Mouse (Mus musculus): ENCODE results near the gene Pxylp1.
A peak's percentile ranks its signal among the peaks of the same experiment; 100 is the strongest.
"Not testable (repeated sequence)": the region's sequence is repeated elsewhere in the genome, so short reads cannot be mapped to it uniquely, and the experiment has no call there.

Pxylp1 gene

DNA sequence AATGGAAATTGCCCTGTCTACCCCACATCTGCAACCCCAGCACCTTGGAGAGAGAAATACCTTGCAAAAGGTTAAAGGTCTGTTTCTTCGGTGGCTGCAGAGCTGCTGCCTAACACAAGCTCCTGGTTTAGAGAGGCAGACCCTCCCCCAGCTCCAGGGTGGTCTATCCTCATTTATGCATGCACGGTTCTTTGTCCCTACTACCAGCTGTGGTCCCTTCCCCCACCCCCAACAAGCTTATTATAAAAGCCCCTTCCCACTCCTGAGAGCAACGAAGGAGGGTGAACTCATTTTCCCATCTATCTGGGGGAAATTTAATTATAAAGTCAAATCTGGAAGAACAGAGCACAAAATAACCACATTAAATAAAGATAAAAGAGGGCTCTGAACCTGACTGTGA is at the start of gene Pxylp1:
TSS of gene Pxylp1 (minus strand) at position 124 of the 400 bp plus-strand sequence.
- DNase-seq (ENCODE audit: low spot score in 2 of 2) = no peak

DNA sequence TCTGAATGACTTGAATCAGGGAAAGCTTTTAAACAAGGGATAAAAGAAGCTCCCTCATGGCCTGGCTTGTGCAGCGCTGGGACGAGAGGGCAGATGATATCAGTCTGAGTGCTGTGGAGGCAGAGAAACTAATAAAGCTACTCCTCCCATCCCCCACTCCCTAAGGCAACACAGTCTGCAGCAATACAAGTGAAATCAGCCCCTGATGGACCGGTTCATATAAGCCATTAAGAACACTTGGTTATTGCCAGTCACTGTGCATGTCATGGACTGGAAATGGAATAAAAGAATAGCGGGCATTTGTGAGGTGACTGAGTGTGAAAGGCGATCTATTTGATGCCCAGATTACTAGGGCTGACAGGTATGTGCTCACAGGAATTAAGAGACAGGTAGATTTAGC is 46.4 kb upstream of the Pxylp1 start:
- no peak for DNase-seq (ENCODE audit: low spot score in 2 of 2)

DNA sequence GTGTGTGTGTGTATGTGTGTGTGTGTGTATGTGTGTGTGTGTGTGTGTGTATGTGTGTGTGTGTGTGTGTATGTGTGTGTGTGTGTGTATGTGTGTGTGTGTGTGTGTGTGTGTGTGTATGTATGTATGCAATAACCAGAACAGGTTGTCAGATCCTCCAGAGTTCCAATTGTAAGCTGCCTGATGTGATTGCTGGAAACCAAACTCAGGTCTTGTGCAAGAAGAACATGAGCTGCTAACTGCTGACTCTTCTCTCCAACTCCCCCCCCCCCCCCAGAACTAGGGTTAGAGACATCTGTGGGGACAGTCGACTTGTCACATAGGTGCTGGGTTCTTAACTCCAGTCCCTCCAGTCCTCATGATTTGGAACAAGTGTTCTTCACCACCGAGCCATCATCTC is 44.0 kb upstream of the Pxylp1 start:
- not testable (repeated sequence) for DNase-seq (ENCODE audit: low spot score in 2 of 2)

DNA sequence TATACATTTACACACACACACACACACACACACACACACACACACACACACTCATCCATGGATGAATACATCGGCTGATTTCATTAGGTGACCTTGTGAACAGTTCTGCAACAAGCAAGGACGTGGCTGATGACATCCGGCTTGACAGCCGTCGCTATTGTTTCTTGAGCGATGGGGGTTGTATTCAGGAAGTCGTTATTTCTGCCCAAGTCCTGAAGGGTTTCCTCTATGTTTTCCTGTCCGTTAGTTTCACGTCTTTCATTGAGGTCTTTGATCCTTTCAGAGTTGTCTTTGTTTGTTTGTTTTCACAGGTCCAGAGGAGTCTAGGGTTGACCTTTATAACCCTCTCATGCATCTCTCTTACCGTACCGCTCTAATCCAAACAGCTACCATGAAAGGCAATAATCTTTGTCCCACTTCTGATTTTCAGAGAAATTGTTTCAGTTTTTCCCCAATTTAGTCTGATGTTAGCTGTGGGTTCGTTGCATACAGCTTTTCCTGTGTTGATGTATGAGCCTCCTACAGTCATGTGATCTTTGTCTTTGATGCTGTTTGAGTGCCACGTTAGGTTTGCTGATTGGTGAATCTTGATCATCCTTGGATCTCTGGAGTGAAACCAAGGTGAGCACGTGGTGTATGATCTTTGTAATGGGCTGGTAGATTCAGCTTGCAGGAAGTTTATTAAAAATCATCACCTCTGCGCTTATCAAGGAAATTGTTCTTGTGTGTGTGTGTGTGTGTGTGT is 43.3 kb upstream of the Pxylp1 start:
- DNase-seq (ENCODE audit: low spot score in 2 of 2) = peak; percentile 23 to 27

DNA sequence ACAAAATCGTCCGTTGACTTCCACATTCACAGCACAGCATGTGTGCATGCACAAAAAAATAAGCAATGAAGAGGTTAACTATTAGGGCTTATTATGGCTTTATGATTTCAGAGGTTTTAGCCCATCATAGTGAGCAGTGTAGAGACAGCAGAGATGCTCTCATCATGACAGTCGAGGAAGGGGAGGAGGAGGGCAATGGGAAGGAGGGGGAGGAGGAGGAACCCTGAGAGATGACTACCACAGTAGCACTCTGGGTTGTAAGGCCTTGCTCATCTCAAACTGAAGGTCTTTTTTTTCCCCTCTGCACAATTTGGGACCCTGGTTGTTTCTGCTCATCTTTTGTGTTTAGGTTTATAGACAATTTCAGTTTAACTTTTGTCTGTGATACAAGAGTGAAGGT is 42.3 kb upstream of the Pxylp1 start:
- DNase-seq (ENCODE audit: low spot score in 2 of 2) = no peak

DNA sequence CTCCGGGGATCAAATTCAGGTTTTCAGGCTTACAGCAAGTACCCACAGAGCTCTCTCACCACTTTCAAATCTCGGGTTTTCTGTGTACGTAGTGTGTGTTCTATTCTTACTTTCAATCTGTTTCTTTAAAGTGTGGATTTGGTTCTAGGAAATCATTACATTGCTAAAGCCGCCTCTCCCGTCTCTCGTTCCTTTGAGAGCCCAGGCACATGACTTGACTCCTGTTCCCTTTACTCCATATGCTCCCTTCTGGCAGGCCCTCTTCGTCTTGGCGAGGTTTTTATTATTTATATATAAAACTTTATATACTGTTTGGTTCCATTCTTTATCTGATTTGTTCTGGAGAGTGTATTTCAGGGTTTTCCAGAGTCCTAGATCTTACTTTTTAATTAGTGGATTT is 40.3 kb upstream of the Pxylp1 start:
- no peak for DNase-seq (ENCODE audit: low spot score in 2 of 2)

DNA sequence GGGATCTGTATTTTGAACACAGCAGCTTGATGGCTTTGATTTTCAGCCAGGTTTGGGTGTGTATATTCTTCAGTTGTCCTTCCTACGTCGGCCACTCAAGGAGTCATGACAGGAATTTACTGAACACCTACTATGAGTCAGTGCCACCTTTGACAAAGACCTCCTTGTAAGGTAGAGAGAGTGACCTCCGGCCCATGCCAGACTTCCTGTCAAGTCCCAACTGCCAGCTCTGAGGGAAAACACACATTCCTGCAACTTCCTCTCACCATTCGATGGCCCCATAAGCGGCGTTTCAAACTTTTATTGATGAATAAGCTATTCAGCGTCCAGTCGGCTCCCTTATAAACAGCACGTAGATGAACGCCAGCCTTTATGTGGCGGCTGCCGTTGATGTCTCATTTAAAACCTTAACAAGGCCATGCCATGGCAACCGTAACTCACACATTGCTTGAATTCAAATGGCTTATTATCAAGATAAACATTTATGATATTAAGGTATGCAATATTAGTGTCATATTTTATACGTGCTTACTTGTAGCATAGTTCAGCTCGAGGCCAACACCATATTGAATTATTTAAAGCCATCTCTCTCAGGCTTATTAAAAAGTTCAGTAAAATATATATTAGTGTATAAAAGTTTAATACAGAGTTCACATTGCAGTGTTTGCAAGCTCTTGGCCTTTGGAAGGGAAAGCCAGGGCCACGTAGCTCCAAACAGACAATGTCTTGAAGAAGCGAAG is 31.3 kb upstream of the Pxylp1 start:
- DNase-seq (ENCODE audit: low spot score in 2 of 2) = no peak

DNA sequence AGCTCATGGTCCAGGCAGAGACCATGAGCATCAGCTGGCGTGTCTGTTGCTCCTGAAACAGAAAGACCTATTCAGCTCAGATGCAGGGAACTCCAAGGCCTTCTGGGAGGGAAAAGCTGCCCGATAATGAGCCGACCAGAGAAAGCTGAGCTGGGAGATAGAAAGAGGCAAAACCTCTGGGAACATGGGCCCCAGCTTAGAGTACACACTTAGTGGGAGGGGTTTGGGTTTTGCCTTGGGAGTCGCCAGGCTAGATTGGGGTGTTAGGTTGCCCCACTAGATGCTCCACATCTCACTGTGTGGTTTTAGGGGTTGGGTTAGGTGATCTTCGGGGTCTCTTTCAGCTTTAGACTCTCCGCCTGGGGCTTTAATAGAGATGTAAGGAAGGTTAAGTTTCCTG is 30.6 kb upstream of the Pxylp1 start:
- no peak for DNase-seq (ENCODE audit: low spot score in 2 of 2)

DNA sequence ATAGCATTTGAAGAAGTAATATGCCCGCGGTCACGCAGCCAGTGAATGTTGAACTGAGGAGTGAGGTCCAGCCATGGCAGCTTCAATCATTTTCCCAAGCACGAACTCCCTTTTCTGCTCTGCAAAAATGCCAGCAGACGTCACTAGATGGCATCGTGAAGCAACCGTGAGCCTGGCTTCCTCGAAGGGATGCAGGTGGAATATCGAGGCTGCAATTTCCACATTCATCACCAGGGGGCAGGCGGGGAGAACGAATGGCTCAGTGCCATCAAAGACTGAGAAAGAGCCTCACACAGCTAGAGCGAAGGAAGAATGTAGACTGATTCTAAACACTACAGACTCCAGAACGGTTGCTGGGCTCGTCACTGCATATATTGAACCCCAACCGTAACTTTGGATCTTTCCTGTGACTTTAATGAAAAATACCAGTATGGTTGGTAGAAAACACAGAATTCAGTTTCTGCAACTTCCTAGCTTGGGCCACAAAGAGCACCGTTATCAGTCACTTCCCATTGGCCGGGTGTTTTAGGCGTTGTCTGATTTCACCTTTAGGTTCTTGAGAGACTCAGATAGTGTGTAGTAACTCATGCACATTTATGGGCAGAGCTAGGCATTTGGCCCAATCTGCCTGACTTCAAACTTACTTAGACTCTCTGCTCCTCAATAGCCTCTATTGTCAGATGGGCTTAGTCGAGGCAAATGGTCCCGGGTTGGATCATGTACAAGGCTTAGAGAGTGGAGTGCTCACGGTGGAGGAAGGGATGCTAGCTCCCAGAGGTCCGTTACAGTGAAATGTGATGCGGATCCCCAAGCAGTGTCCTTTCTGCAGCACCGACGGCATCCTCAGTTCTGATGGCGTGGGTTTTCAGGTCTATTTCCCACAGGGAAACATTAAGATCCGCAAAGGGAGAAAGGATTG is 24.4 kb upstream of the Pxylp1 start:
- DNase-seq (ENCODE audit: low spot score in 2 of 2) = peak; percentile 78 to 81

DNA sequence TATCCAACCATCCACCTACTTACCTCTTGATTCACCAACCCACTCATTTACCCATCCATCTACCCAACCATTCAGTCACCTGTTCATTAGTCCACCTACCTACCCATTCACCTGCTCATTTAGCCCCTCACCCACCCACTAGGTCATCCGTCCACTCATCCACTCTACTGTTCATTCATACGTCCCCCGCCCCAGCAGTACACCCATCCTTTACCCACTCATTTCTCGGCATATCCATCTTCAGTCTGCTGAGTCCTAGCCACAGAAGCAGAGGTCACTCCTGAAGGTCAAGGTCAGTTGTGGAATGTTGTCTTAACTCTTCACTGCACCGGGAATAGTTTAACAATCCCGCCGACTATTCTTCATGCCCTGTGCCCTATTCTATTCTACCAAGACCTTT is 23.6 kb upstream of the Pxylp1 start:
- no peak for DNase-seq (ENCODE audit: low spot score in 2 of 2)

DNA sequence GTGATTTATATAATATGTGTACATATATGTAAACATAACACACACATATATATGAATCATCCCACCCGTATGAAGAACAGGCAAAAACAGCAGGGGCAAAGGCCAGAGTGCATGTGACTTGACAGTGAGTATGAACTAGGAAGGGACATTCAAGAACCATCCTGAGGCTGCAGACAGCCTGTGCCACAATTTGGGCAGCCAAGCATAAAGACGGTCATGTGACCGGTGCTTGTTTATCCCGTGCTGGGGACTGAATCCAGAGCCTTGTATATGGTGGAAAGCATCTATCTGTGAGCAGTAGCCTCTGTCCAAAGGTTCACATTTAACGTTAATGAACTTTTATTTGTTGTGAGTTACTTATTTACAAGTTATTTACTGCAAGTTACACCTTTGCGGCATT is 22.4 kb upstream of the Pxylp1 start:
- DNase-seq (ENCODE audit: low spot score in 2 of 2) = no peak

DNA sequence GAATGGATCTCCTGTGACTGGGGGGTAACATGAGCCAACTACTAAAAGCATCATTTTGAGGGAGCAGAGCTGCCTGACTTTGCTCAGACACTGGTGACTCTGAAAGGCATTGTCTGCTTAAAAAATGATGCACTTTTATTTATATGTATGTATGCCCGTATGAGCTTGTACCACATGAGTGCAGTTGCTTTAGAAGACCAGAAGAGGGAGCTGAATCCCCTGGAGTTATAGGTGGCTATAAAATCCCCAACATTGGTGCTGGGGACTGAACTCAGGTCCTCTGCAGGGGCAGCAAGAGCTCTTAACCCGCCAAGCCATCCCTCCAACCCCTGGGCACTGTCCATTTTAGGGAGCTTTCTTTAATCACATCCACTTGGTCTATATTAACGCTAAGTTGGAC is 21.5 kb upstream of the Pxylp1 start:
- no peak for DNase-seq (ENCODE audit: low spot score in 2 of 2)

DNA sequence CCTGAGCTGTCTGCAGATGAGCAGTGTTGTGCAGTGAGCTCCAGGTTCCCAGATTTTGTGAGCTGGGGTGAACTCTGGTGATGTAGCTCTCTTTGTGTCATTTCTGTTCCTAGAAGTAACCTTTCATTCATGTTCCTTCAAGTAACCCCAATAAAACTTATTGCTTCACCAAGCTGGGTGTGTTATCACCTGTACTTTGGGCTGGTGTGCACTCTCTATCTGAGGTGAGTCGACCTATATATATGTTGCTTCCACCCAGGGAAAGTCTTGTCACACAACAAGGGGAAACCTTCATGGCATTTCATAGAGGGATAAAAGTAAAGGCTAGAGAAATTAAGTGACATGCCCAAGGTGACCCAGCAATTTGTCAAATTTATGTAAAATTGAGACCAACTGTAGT is 17.0 kb upstream of the Pxylp1 start:
- no peak for DNase-seq (ENCODE audit: low spot score in 2 of 2)

DNA sequence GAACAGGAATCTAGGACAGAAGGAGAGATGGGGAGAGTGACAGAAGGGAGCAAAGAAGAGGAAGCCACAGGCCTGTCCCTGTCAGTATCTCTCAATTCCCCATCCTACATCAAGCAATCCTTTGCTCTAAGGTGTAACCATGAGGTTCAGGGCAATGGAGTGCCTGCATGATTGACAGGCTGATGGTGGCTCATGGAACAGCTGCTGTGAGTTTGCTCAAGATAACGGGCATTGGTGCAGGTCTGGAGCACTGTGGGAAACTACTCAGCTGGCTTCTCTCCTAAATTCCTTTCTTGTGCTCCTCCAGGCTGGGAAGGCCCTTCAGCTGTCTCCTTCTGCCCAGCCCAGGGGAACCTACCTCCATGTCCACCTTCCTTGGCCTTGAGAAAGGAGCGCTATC is 16.3 kb upstream of the Pxylp1 start:
- no peak for DNase-seq (ENCODE audit: low spot score in 2 of 2)

DNA sequence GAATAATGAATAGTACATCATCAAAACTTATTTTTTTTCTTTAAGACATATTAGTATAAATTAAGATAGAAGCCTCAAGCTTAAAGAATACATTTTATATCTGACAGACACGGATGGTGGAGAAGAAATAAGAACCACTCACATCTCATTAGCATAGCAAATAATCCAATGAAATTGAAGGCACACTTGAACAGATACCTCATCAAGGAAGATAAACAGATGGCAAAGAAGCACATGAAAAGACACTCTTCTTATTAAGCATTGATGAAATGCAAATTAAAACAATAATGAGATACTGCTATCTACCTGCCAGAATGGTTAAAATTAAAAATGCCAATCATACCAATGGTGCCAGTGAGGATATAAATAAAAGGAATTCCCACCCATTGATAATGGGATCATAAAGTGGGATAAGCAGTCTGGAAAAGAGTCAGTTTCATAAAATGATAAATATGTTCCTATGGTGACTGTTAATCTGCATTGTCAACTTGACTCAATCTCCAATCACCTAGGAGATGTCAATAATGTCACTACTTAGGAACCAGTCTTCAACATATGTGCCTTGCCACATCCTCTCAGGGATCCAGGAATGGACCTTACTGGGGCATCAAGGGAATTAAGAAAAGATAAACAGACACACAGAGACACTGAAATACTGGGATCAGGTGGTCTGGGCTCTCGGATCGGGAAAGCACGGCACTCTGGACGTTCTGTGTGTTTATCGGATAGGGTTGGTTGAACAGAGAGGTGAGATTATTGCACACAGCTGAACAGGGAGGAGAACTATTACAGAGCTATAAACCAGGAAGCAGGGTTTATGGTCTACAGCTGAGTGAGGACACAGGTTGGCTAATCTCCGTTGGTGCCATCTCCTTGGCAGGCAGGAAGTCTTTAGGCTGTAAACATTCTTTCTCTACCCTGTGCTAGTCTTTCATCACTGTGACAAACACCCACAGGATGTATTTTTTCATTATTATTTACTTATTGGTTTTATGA is 12.2 kb upstream of the Pxylp1 start:
- DNase-seq (ENCODE audit: low spot score in 2 of 2) = no peak

DNA sequence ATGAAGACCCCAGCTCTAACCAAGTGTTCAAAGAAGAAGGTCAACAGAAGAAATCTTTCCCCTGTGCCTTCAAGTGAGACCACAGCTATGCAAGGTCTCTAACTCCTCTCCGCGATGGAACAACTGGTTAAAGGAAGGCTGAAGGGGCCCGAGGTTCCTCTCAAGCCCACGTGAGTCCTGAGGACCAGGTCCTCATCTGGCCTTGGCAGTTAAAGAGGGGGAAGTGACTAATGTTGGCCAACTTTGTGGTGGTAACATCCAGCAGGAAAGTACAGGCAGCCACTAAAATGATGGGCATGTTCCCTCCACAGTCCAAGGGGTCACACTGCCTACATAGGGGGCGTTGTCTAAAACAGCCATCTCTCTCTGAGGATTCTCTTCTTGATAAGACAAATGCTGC is 7.2 kb upstream of the Pxylp1 start:
- no peak for DNase-seq (ENCODE audit: low spot score in 2 of 2)

DNA sequence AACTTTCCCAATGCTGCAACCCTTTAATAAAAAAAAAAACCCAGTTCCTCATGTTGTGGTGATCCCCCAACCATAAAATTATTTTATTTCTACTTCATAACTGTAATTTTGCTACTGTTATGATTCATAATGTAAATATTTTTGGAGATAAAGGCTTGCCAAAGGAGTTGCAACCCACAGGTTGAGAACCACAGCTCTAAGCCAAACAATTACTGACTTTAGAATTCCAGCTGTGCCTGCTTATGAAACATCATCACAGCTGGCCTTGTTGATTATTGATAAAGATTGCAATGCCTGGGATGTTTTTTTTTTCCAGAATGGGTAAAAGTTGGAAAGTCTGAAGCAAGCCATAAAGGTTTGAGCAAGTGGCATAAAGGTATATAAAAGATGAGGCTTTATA is 6.5 kb upstream of the Pxylp1 start:
- DNase-seq (ENCODE audit: low spot score in 2 of 2) = no peak

DNA sequence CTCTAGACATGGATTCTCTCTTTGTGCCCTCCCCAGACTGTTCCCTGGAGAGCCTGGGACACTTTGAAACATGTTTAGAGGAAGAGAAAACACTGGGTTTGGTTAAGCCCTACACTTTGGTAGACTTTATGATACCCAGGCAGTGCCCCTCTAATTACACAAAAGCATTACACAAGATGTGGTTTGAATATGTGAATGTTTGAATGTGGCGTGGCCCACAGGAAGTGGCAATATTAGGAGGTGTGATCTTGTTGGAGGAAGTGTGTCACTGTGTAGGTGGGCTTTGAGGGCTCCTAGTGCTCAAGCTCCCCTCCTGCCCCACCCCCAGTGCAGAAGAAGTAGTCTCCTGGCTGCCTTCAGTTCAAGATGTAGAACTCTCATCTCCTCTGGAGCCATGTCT is 4.2 kb upstream of the Pxylp1 start:
- peak in 1 of 2 experiments; percentile 31 for DNase-seq (ENCODE audit: low spot score in 2 of 2)

DNA sequence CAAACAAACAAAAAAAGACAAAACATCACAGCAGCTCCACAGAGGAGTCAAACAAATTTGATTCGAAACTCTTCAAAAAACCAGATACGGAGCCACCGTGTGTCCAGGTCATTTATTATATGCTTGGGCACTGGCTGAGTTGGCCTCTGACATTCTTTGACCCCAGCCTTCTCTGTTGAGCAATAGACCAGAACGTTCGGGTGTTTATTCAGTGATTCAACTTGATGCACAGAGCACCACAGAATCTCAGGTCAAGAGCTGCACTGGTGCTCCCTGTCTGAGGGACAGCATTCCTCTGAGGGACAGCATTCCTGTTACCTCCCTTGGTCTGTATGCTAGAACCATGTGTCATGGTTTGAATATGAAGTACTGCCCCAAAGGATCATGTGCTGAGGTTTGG is 1.1 kb upstream of the Pxylp1 start:
- no peak for DNase-seq (ENCODE audit: low spot score in 2 of 2)

DNA sequence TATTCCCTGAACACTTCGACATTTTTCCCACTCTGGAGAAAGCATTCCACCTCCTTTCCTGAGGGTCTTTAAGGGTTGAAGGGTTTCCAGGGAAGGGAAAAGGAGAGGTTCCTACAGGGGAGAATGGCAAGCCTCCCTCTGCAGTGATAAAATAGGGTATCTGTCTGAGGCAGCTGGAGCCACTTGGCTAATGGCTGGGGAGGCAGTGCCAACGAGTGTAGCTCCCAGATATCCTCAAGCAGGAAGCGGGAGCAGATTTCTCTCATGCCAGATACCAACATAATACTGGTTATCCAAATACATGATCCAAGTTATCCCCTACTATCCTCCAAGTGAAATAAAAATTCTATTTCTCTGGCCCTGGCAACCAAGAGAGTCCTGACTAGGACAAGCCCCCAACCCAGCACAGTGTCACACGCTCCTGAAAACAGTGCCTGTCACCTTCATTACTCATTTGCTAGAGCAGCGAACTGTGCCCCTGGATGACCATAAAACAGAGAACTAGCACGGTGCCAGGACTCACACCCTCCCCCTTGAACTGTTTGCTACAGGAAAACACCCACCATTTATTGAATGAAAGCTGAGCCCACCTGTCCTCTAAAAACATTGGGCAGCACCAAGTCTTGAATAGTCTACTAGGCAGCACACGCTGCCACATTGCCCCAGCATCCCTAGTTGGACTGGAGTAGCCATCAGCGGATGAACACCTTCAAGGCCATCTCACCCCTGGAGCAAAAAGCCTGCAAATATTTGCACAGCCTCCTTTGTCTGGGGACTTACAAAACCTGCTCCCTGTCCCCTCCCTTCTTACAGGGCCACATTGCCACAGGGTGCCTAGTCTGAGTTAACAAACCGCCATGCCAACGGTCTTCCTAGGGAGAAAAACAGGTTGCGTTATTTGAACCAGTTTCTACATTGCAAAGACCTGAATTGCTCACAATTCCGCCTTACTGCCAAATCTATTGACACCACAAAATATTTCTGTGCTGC is 833 bp downstream of the Pxylp1 start:
- no peak for DNase-seq (ENCODE audit: low spot score in 2 of 2)
